Mouse (Mus musculus): ENCODE data around the gene Insrr. TPM values are rescaled to one million over a fixed set of nuclear protein-coding genes. Genes with fewer than 3 reads are reported as not detected.

Gene Insrr
- total and polyA plus RNA-seq, 2 experiments from 2014 or later, result 0.23 to 8.7 TPM

DNA sequence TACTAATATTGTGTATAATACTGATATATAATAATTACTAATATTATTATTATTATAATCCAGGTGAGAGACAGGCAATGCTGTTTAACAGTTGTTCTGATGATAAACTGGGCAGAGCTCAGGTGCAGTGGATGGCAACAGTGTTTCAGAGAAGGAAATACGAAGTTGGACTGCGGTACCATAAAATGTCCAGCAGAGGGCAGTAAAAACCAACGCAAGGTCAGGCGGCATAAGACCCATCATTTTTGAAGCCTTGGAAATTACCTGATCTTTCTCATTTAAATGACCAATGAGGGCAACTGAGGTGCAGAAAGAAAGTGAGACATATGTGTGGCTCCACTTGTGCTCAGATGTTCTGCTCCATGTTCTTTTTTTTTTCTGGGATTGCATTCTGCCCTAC lies 26.5 kb upstream of the Insrr start:
- no peak overlapping the region for H3K27ac ChIP-seq (ENCODE audit: low read depth, low read length)
- no peak; the same call in 1 of the 2 replicates for ATAC-seq
- peak; percentile 82 for DNase-seq
- H3K9ac ChIP-seq, result no peak overlapping the region
- no peak overlapping the region for H3K4me2 ChIP-seq (ENCODE audit: low read depth)
- no peak overlapping the region for H3K4me3 ChIP-seq (ENCODE audit: low read depth, low read length)
- H3K27me3 ChIP-seq (ENCODE audit: insufficient read depth, low read length), result peaks cover 13% of the 10 kb centered on the region
- no peaks in the 10 kb centered on the region for H3K36me3 ChIP-seq (ENCODE audit: insufficient read depth)
- no peaks in the 10 kb centered on the region for H3K9me3 ChIP-seq (ENCODE audit: low read length)
- 2% methylated on average over 4 of the region's 4 CpGs for WGBS
- peak; percentile 93 for TF ChIP-seq CTCF (IDR thresholded peaks at IDR 0.05; ENCODE audit: low read depth)
- no peaks in the 10 kb centered on the region for H3K4me1 ChIP-seq (ENCODE audit: insufficient read depth)

DNA sequence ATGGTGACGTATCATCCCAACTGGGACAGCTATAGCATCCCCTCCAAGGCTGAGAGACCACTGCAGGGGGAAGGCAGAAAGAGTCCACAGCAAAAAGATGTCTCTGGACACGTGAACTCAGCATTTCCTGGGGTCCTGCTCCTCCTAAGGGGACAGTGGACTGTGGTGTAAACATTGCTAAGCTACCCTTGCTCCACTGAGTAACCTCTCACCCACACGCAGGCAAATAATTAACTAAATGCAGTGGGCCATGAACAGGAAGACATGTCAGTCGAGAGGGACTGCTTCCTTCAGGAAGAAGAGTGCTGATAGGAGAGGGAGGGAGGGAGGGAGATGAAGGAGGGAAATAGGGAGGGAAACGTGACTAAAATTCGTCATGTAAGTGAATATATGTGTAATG lies 25.7 kb upstream of the Insrr start:
- 50% methylated on average over 6 of the region's 6 CpGs for WGBS
- Histone ChIP-seq H3K4me2 (ENCODE audit: low read depth) (no peak overlapping the region), H3K27ac (ENCODE audit: low read depth, low read length) (no peak overlapping the region), H3K9ac (no peak overlapping the region), H3K36me3 (ENCODE audit: insufficient read depth) (no peaks in the 10 kb centered on the region), H3K4me3 (ENCODE audit: low read depth, low read length) (no peak overlapping the region), H3K9me3 (ENCODE audit: low read length) (no peaks in the 10 kb centered on the region), H3K27me3 (ENCODE audit: insufficient read depth, low read length) (peaks cover 13% of the 10 kb centered on the region), H3K4me1 (ENCODE audit: insufficient read depth) (no peaks in the 10 kb centered on the region)
- DNase-seq (no peak), ATAC-seq (no peak)
- no peak for TF ChIP-seq CTCF (IDR thresholded peaks at IDR 0.05; ENCODE audit: low read depth)

DNA sequence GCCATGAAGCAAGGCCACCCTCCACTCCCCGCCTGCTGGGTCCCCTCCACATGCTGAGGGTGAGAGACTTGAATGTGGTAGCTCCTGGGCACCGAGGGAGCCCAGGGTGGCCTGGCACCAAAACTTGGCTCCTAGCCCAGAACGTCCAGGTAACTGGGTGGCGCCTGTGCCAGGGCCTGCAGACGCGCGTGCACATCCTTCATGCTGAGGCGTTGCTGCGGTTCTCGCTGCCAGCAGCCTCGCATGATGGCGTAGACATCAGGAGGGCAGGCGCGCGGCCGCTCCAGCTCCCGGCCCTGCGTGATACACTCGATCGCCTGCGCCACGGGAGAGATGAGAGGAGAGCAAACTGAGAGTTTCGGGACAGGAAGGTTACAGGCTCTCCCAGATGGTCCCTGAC lies 18.5 kb upstream of the Insrr start:
- no peaks in the 10 kb centered on the region for H3K36me3 ChIP-seq (ENCODE audit: insufficient read depth)
- DNase-seq (no peak), ATAC-seq (0 out of 2 replicates have a peak, but pooled peaks have one; percentile 27)
- TF ChIP-seq CTCF (IDR thresholded peaks at IDR 0.05; ENCODE audit: low read depth), result no peak
- 60% methylated on average over 23 of the region's 23 CpGs for WGBS
- no peak overlapping the region for H3K27ac ChIP-seq (ENCODE audit: low read depth, low read length)
- H3K4me2 ChIP-seq (ENCODE audit: low read depth), result peak overlapping the region; percentile 24; the same call in 1 of the 2 replicates
- no peaks in the 10 kb centered on the region for H3K4me1 ChIP-seq (ENCODE audit: insufficient read depth)
- no peaks in the 10 kb centered on the region for H3K9me3 ChIP-seq (ENCODE audit: low read length)
- no peaks in the 10 kb centered on the region; the same call in 1 of the 2 replicates for H3K27me3 ChIP-seq (ENCODE audit: insufficient read depth, low read length)
- H3K9ac ChIP-seq, result no peak overlapping the region
- H3K4me3 ChIP-seq (ENCODE audit: low read depth, low read length), result no peak overlapping the region

DNA sequence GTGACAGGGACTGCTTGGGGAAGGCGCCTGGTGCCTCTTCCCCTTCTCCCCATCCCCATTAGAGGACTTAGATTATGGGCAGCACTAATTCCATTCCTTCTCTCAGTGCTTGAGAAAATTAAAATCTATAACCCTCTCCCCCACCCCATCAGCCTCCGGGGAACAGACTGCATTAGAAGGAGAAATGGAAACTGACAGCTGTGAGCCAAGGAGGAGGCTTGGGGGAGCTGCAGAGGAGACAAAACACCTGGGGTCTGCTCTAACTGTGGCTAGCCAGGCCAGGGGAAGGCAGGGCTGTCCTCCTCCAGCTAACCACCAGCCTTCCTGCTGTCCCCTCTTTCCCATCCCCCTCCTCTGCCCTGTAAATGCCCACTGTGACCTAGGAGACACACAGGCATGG lies 17.7 kb upstream of the Insrr start:
- no peak for DNase-seq
- H3K9me3 ChIP-seq (ENCODE audit: low read length), result no peaks in the 10 kb centered on the region
- TF ChIP-seq CTCF (IDR thresholded peaks at IDR 0.05; ENCODE audit: low read depth), result no peak
- no peaks in the 10 kb centered on the region for H3K4me1 ChIP-seq (ENCODE audit: insufficient read depth)
- 47% methylated on average over 2 of the region's 2 CpGs for WGBS
- H3K4me3 ChIP-seq (ENCODE audit: low read depth, low read length), result no peak overlapping the region
- no peak overlapping the region for H3K27ac ChIP-seq (ENCODE audit: low read depth, low read length)
- H3K4me2 ChIP-seq (ENCODE audit: low read depth), result no peak overlapping the region
- H3K9ac ChIP-seq, result no peak overlapping the region
- no peaks in the 10 kb centered on the region; the same call in 1 of the 2 replicates for H3K27me3 ChIP-seq (ENCODE audit: insufficient read depth, low read length)
- no peaks in the 10 kb centered on the region for H3K36me3 ChIP-seq (ENCODE audit: insufficient read depth)
- ATAC-seq, result no peak

DNA sequence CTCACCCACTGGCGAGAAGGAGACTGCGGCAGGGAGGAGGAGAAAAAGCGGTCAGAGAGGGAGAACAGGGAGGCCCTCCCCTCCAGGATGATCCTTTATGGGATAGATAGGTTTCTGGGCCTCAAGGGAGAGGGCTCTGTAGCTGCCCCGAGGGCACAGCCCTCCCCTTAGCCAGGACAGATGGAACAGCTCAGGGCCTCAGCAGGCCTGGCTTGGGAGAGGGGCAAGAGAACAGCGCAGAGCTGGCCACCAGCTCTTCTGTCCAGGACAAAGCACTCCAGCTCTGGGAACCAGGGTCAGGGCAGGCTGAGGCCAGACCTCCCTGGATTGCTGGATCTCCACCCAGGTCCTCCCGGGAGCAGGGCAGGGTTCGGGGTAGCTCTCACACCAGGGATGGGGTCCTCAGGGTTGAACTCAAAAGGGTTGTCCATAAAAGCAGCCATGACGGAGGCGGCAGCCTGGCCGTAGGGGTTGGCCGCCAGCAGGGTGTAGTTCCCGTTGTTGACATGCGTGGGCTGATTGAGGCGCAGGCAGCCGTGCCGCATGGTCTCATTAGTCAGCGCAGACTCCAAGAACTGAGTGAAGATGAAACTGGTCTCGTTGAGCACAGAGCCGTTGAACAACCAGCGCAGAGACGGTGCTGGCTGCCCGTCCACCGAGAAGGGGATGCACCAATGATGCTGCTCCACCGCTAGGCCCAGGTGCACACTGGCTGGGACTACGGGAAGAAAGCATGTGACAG lies 13.3 kb upstream of the Insrr start:
- no peak for TF ChIP-seq CTCF (IDR thresholded peaks at IDR 0.05; ENCODE audit: low read depth)
- no peak for DNase-seq

DNA sequence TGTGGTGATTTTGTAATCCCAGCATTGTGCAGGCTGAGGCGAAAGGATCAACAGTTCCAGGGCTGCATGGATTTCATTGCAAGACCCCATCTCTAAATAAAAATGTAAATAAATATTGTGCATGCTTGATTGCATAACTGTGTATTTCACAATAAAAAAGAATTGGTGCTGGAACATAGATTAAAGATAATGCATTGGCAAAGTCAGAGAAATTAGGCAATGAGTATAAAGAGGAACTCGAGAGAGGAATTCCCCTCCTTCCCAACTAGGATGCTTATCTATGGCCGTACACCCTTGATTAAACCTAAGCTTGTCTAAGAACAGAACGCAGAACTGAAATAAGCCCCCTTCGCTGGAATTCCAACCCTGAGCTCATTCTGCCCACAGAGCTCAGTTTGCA lies 11.6 kb upstream of the Insrr start:
- 84% methylated on average over 5 of the region's 5 CpGs for WGBS
- no peak overlapping the region for H3K4me2 ChIP-seq (ENCODE audit: low read depth)
- DNase-seq, result no peak
- ATAC-seq, result no peak
- H3K27ac ChIP-seq (ENCODE audit: low read depth, low read length), result no peak overlapping the region
- no peak overlapping the region for H3K4me3 ChIP-seq (ENCODE audit: low read depth, low read length)
- no peaks in the 10 kb centered on the region for H3K36me3 ChIP-seq (ENCODE audit: insufficient read depth)
- H3K9me3 ChIP-seq (ENCODE audit: low read length), result no peaks in the 10 kb centered on the region
- no peak overlapping the region for H3K9ac ChIP-seq
- no peaks in the 10 kb centered on the region for H3K4me1 ChIP-seq (ENCODE audit: insufficient read depth)
- no peak for TF ChIP-seq CTCF (IDR thresholded peaks at IDR 0.05; ENCODE audit: low read depth)
- no peaks in the 10 kb centered on the region; the same call in 1 of the 2 replicates for H3K27me3 ChIP-seq (ENCODE audit: insufficient read depth, low read length)

More for the DNA sequence above, 13.3 kb upstream of the Insrr start:
- Histone ChIP-seq H3K9ac (no peak overlapping the region), H3K4me1 (ENCODE audit: insufficient read depth) (no peaks in the 10 kb centered on the region), H3K9me3 (ENCODE audit: low read length) (no peaks in the 10 kb centered on the region), H3K27ac (ENCODE audit: low read depth, low read length) (no peak overlapping the region), H3K27me3 (ENCODE audit: insufficient read depth, low read length) (no peaks in the 10 kb centered on the region; the same call in 1 of the 2 replicates), H3K36me3 (ENCODE audit: insufficient read depth) (no peaks in the 10 kb centered on the region), H3K4me2 (ENCODE audit: low read depth) (no peak overlapping the region), H3K4me3 (ENCODE audit: low read depth, low read length) (no peak overlapping the region)
- 86% methylated on average over 25 of the region's 25 CpGs for WGBS
- no peak for ATAC-seq

DNA sequence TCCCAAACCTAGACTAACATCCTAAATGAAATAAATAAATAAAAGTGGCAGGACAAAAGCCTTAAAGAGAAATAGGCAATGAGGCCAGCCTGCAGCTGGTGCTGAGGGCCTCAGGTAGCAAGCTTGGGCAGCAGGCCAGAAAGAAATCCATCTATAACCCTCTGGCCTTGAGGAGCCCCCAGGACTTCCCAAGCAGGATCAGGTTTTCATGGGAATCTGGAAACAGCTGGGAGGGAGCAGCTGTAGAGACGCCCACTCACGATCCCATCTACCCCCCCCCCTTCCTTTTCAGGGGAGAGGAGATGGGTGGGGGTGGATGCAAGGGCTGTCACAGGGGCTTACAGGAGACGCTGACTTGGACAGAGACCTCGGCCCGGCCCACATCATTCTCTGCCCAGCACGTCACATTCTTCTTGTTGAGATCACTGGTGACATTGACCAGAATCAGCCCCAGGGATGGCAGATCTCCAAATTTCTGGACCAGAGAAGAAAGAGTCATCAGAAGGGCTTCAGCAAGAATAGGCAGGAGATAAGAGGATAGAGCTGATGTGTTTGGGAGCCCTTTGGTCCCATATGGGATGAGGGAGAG lies 11.0 kb upstream of the Insrr start:
- DNase-seq, result no peak
- Histone ChIP-seq H3K9ac (no peak overlapping the region), H3K36me3 (ENCODE audit: insufficient read depth) (no peaks in the 10 kb centered on the region), H3K4me3 (ENCODE audit: low read depth, low read length) (no peak overlapping the region), H3K9me3 (ENCODE audit: low read length) (no peaks in the 10 kb centered on the region), H3K4me2 (ENCODE audit: low read depth) (no peak overlapping the region), H3K4me1 (ENCODE audit: insufficient read depth) (no peaks in the 10 kb centered on the region), H3K27ac (ENCODE audit: low read depth, low read length) (no peak overlapping the region), H3K27me3 (ENCODE audit: insufficient read depth, low read length) (peaks cover 5% of the 10 kb centered on the region; the same call in 1 of the 2 replicates)
- no peak for TF ChIP-seq CTCF (IDR thresholded peaks at IDR 0.05; ENCODE audit: low read depth)
- 68% methylated on average over 6 of the region's 6 CpGs for WGBS
- ATAC-seq, result no peak

Data from forebrain, postnatal 0 days (tissue).